Mouse (Mus musculus) MEL (cell line): ENCODE measurements around the gene Olfr449. TPM values are rescaled to one million over a fixed set of nuclear protein-coding genes. Genes with fewer than 3 reads are reported as not detected.
A peak's percentile ranks its signal among the peaks of the same experiment; 100 is the strongest.

Experiments used
- DNase-seq: peaks from one replicate; pipeline ENCODE4 v3.0.0; 2011; ENCODE audit warnings: low read depth, low spot score
- H3K27ac ChIP-seq: 2 replicates; pipeline ENCODE4 v1.5.1; 2012; ENCODE audit warnings: low read depth, mild to moderate bottlenecking, control low read depth, low read length, moderate library complexity; ENCODE audit not compliant: control insufficient read depth
- H3K27me3 ChIP-seq, 2 experiments: fragments of 150-350 bp in 1 of 2; sonication (generic) in 1 of 2; 2 replicates each; pipeline ENCODE4 v1.6.1; 2012; ENCODE audit warnings: low read length in 2 of 2, mild to moderate bottlenecking in 2 of 2, improper control_type of control experiment in 1 of 2, moderate library complexity in 1 of 2; ENCODE audit not compliant: insufficient read depth in 2 of 2, control insufficient read depth in 1 of 2
- H3K36me3 ChIP-seq, 2 experiments: 2 replicates each; pipeline ENCODE4 v1.6.1; 2012 to 2014; ENCODE audit warnings: low read length in 2 of 2, improper control_type of control experiment in 1 of 2, inconsistent platforms in 1 of 2, mild to moderate bottlenecking in 1 of 2; ENCODE audit not compliant: insufficient read depth in 2 of 2, control insufficient read depth in 1 of 2
- H3K4me1 ChIP-seq, 2 experiments: fragments of 150-350 bp in 1 of 2; sonication (generic) in 1 of 2; 2 replicates each; pipeline ENCODE4 v1.6.1; 2012; ENCODE audit warnings: low read length in 2 of 2, improper control_type of control experiment in 1 of 2, mild to moderate bottlenecking in 1 of 2; ENCODE audit not compliant: insufficient read depth in 2 of 2, control insufficient read depth in 1 of 2
- H3K4me3 ChIP-seq, 2 experiments: fragments of 150-350 bp in 1 of 2; sonication (generic) in 1 of 2; 2 replicates each; pipeline ENCODE4 v1.5.1; 2012; ENCODE audit warnings: low read depth in 2 of 2, low read length in 2 of 2, mild to moderate bottlenecking in 2 of 2, moderate library complexity in 2 of 2, control low read depth in 1 of 2, improper control_type of control experiment in 1 of 2; ENCODE audit not compliant: control insufficient read depth in 1 of 2, insufficient read depth in 1 of 2
- H3K79me2 ChIP-seq: 2 replicates; pipeline ENCODE4 v1.6.1; 2012; ENCODE audit warnings: mild to moderate bottlenecking, low read length, moderate library complexity; ENCODE audit not compliant: control insufficient read depth, poor library complexity, insufficient read depth
- H3K9ac ChIP-seq: 2 replicates; pipeline ENCODE4 v1.6.1; 2012; ENCODE audit warnings: low read depth, mild to moderate bottlenecking, control low read depth, low read length, moderate library complexity; ENCODE audit not compliant: control insufficient read depth, poor library complexity, severe bottlenecking
- H3K9me3 ChIP-seq: fragments of 150-350 bp; sonication (generic); replicated peaks from 2 replicates; pipeline ENCODE4 v1.6.1; 2012; ENCODE audit warnings: mild to moderate bottlenecking, low read length, improper control_type of control experiment, moderate library complexity; ENCODE audit not compliant: insufficient read depth
- CHD1 ChIP-seq: IDR thresholded peaks from 2 replicates; pipeline ENCODE4 v1.6.1; 2012; ENCODE audit warnings: low read depth, mild to moderate bottlenecking, inconsistent platforms, low read length, improper control_type of control experiment
- CTCF ChIP-seq, 3 experiments: IDR thresholded peaks in 2 of 3; conservative IDR thresholded peaks in 1 of 3; 2 replicates each; pipeline ENCODE4 v1.5.1; 2011 to 2012; ENCODE audit warnings: low read length in 3 of 3, low read depth in 2 of 3, mild to moderate bottlenecking in 2 of 3, improper control_type of control experiment in 1 of 3, inconsistent platforms in 1 of 3, mixed read lengths in 1 of 3, moderate library complexity in 1 of 3; ENCODE audit not compliant: control insufficient read depth in 1 of 3, insufficient read depth in 1 of 3, poor library complexity in 1 of 3, severe bottlenecking in 1 of 3
- E2F4 ChIP-seq: IDR thresholded peaks from 2 replicates; pipeline ENCODE4 v1.6.1; 2011; ENCODE audit warnings: low read depth, low read length, improper control_type of control experiment, borderline replicate concordance
- EP300 ChIP-seq, 2 experiments: IDR thresholded peaks; 2 replicates each; pipeline ENCODE4 v1.6.1; 2011; ENCODE audit warnings: improper control_type of control experiment in 2 of 2, low read length in 2 of 2, low read depth in 1 of 2, mild to moderate bottlenecking in 1 of 2
- ETS1 ChIP-seq: IDR thresholded peaks from 2 replicates; pipeline ENCODE4 v1.6.1; 2012; ENCODE audit warnings: low read depth, mild to moderate bottlenecking, inconsistent platforms, low read length, improper control_type of control experiment, moderate library complexity
- GABPA ChIP-seq: IDR thresholded peaks from 2 replicates; pipeline ENCODE4 v1.6.1; 2012; ENCODE audit warnings: low read depth, mild to moderate bottlenecking, inconsistent platforms, low read length, improper control_type of control experiment, moderate library complexity
- GATA1 ChIP-seq: IDR thresholded peaks from 2 replicates; pipeline ENCODE4 v1.6.1; 2011; ENCODE audit warnings: low read depth, low read length, improper control_type of control experiment
- HCFC1 ChIP-seq: IDR thresholded peaks from 2 replicates; pipeline ENCODE4 v1.6.1; 2012; ENCODE audit warnings: low read depth, mild to moderate bottlenecking, inconsistent platforms, low read length, improper control_type of control experiment, moderate library complexity
- KAT2A ChIP-seq: conservative IDR thresholded peaks from 2 replicates; pipeline ENCODE4 v1.6.1; 2012; ENCODE audit warnings: low read depth, low read length, improper control_type of control experiment, inconsistent platforms
- MAFK ChIP-seq: IDR thresholded peaks from 2 replicates; pipeline ENCODE4 v1.6.1; 2011; ENCODE audit warnings: low read depth, mild to moderate bottlenecking, low read length, improper control_type of control experiment, borderline replicate concordance
- MAX ChIP-seq: IDR thresholded peaks from 2 replicates; pipeline ENCODE4 v1.6.1; 2011; ENCODE audit warnings: low read length, improper control_type of control experiment
- MAZ ChIP-seq: IDR thresholded peaks from 2 replicates; pipeline ENCODE4 v1.6.1; 2012; ENCODE audit warnings: low read depth, mild to moderate bottlenecking, inconsistent platforms, low read length, improper control_type of control experiment
- MEF2A ChIP-seq: IDR thresholded peaks from 2 replicates; pipeline ENCODE4 v1.6.1; 2014; ENCODE audit warnings: low read depth, mild to moderate bottlenecking, inconsistent platforms, low read length, improper control_type of control experiment; ENCODE audit not compliant: poor library complexity, insufficient replicate concordance, severe bottlenecking; ENCODE audit errors: extremely low read depth
- MXI1 ChIP-seq: IDR thresholded peaks from 2 replicates; pipeline ENCODE4 v1.6.1; 2011; ENCODE audit warnings: mild to moderate bottlenecking, low read depth, low read length, improper control_type of control experiment
- MYB ChIP-seq: IDR thresholded peaks from 2 replicates; pipeline ENCODE4 v1.6.1; 2011; ENCODE audit warnings: mild to moderate bottlenecking, low read depth, low read length, improper control_type of control experiment
- MYC ChIP-seq: IDR thresholded peaks from 2 replicates; pipeline ENCODE4 v1.6.1; 2011; ENCODE audit warnings: low read depth, mild to moderate bottlenecking, low read length, improper control_type of control experiment, moderate library complexity
- NELFE ChIP-seq: IDR thresholded peaks from 2 replicates; pipeline ENCODE4 v1.6.1; 2011; ENCODE audit warnings: low read depth, low read length, improper control_type of control experiment
- NRF1 ChIP-seq: IDR thresholded peaks from 2 replicates; pipeline ENCODE4 v1.6.1; 2014; ENCODE audit warnings: low read depth, mild to moderate bottlenecking, inconsistent platforms, low read length, improper control_type of control experiment, moderate library complexity; ENCODE audit not compliant: poor library complexity, insufficient read depth, severe bottlenecking
- POLR2A ChIP-seq, 2 experiments: IDR thresholded peaks; 2 replicates each; pipeline ENCODE4 v1.6.1; 2011 to 2012; ENCODE audit warnings: low read length in 2 of 2, mild to moderate bottlenecking in 2 of 2, control low read depth in 1 of 2, improper control_type of control experiment in 1 of 2, low read depth in 1 of 2, moderate library complexity in 1 of 2; ENCODE audit not compliant: control insufficient read depth in 1 of 2, insufficient read depth in 1 of 2, poor library complexity in 1 of 2
- POLR2AphosphoS2 ChIP-seq: IDR thresholded peaks from 2 replicates; pipeline ENCODE4 v1.6.1; 2011; ENCODE audit warnings: low read length, improper control_type of control experiment
- POLR2AphosphoS5 ChIP-seq: IDR thresholded peaks from 2 replicates; pipeline ENCODE4 v1.6.1; 2012; ENCODE audit warnings: low read depth, borderline replicate concordance, mild to moderate bottlenecking, inconsistent platforms, low read length, moderate library complexity, mixed read lengths
- RAD21 ChIP-seq: IDR thresholded peaks from 2 replicates; pipeline ENCODE4 v1.6.1; 2011; ENCODE audit warnings: mild to moderate bottlenecking, low read depth, low read length, improper control_type of control experiment
- RCOR1 ChIP-seq: IDR thresholded peaks from 2 replicates; pipeline ENCODE4 v1.6.1; 2012; ENCODE audit warnings: low read depth, mild to moderate bottlenecking, inconsistent platforms, low read length, improper control_type of control experiment
- SIN3A ChIP-seq: IDR thresholded peaks from 2 replicates; pipeline ENCODE4 v1.6.1; 2012; ENCODE audit warnings: low read length, improper control_type of control experiment, inconsistent platforms
- SMC3 ChIP-seq: IDR thresholded peaks from 2 replicates; pipeline ENCODE4 v1.6.1; 2011; ENCODE audit warnings: low read depth, low read length, improper control_type of control experiment
- TAL1 ChIP-seq: IDR thresholded peaks from 2 replicates; pipeline ENCODE4 v1.6.1; 2012; ENCODE audit warnings: mild to moderate bottlenecking, inconsistent platforms, low read length, moderate library complexity, mixed read lengths
- TBP ChIP-seq: IDR thresholded peaks from 2 replicates; pipeline ENCODE4 v1.8.0; 2011; ENCODE audit warnings: low read depth, low read length, improper control_type of control experiment
- TCF12 ChIP-seq: IDR thresholded peaks from 2 replicates; pipeline ENCODE4 v1.6.1; 2014; ENCODE audit warnings: low read depth, mild to moderate bottlenecking, inconsistent platforms, low read length, improper control_type of control experiment, moderate library complexity
- UBTF ChIP-seq: IDR thresholded peaks from 2 replicates; pipeline ENCODE4 v1.6.1; 2012; ENCODE audit warnings: low read depth, mild to moderate bottlenecking, inconsistent platforms, low read length, improper control_type of control experiment, moderate library complexity, borderline replicate concordance; ENCODE audit not compliant: insufficient read depth
- USF1 ChIP-seq: IDR thresholded peaks from 2 replicates; pipeline ENCODE4 v1.6.1; 2014; ENCODE audit warnings: low read depth, mild to moderate bottlenecking, inconsistent platforms, low read length, improper control_type of control experiment, moderate library complexity
- USF2 ChIP-seq, 2 experiments: IDR thresholded peaks; 2 replicates each; pipeline ENCODE4 v1.6.1; 2011 to 2012; ENCODE audit warnings: improper control_type of control experiment in 2 of 2, low read length in 2 of 2, borderline replicate concordance in 1 of 2, inconsistent platforms in 1 of 2, low read depth in 1 of 2, mild to moderate bottlenecking in 1 of 2; ENCODE audit not compliant: insufficient read depth in 1 of 2
- ZC3H11A ChIP-seq: IDR thresholded peaks from 2 replicates; pipeline ENCODE4 v1.6.1; 2012; ENCODE audit warnings: low read depth, mild to moderate bottlenecking, inconsistent platforms, low read length, improper control_type of control experiment
- ZKSCAN1 ChIP-seq: IDR thresholded peaks from 2 replicates; pipeline ENCODE4 v1.6.1; 2012; ENCODE audit warnings: low read depth, mild to moderate bottlenecking, inconsistent platforms, low read length, improper control_type of control experiment, moderate library complexity
- ZMIZ1 ChIP-seq: IDR thresholded peaks from 2 replicates; pipeline ENCODE4 v1.6.1; 2012; ENCODE audit warnings: low read depth, mild to moderate bottlenecking, inconsistent platforms, low read length, improper control_type of control experiment, moderate library complexity
- ZNF384 ChIP-seq: IDR thresholded peaks from 2 replicates; pipeline ENCODE4 v1.6.1; 2012; ENCODE audit warnings: low read depth, mild to moderate bottlenecking, inconsistent platforms, low read length, improper control_type of control experiment
- polyA plus RNA-seq, 2 experiments: library from polyadenylated mRNA; stranded (reverse) in 1 of 2; unstranded in 1 of 2; fragments of >175 nt in 1 of 2; fragments of >200 nt in 1 of 2; gene quantifications; 2 replicates each; pipeline versions ENCODE4 v1.2.1 to v1.2.4; 2012; ENCODE audit warnings: low replicate concordance in 2 of 2, low read depth in 1 of 2; ENCODE audit not compliant: insufficient read length in 2 of 2, insufficient read depth in 1 of 2, missing spikeins in 1 of 2
- total RNA-seq: library from RNA; depleted of rRNA; stranded (reverse); fragments of 300-350 nt; gene quantifications from 2 replicates; pipeline ENCODE4 v1.2.3, GENCODE M21; 2012

Olfr449 gene
- total and polyA plus RNA-seq, 3 experiments, result not detected

DNA sequence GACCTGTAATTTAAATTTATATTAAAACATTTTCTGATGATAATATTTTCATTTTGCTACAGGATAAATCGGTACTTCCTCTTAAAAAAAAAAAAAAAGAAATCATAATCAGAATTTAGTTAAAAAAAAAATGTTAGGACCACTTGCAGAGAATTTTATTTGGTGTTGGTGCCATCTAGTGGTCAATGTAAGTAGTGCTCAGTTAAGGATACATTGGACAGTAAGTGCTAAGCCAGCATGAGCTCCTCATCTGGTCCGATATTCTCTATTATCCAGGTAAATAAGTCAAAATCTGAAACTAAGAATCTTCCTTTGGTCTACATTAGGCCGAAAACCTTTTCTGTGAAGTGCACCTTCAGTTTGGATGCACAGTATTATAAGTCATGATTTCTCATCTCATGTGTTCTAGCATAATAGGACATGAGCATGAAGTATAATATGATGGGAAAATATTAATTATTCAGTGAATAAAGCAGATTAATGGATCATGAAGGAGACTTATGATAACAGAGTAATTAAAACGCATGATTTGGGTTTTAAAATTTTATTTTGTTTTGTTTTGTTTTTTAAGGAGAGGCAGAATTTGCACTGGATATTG, 26.1 kb downstream of the Olfr449 start:
- H3K27ac ChIP-seq, result no peak overlapping the region
- no peaks in the 10 kb centered on the region for H3K27me3 ChIP-seq
- H3K4me3 ChIP-seq, result no peak overlapping the region
- TF ChIP-seq ZMIZ1 (no peak), MEF2A (no peak), CTCF (IDR thresholded peaks at IDR 0.05 in 2 of 3, conservative IDR thresholded peaks at IDR 0.05 in 1 of 3; ENCODE audit: control insufficient read depth in 1 of 3, insufficient read depth in 1 of 3, low read depth in 2 of 3, low read length in 3 of 3, poor library complexity in 1 of 3, severe bottlenecking in 1 of 3) (peak; percentile 19 to 65 (median 52); a peak in 5 of 6 replicates), NRF1 (no peak), POLR2A (IDR thresholded peaks at IDR 0.05; ENCODE audit: control insufficient read depth in 1 of 2, insufficient read depth in 1 of 2, low read depth in 1 of 2, low read length in 2 of 2, poor library complexity in 1 of 2) (no peak), MXI1 (no peak), ZC3H11A (peak; percentile 33; the same call in 1 of the 2 replicates), ZKSCAN1 (no peak), MYB (no peak), TCF12 (no peak), UBTF (no peak), SMC3 (peak; percentile 52), GABPA (no peak), ETS1 (no peak), RCOR1 (no peak), EP300 (IDR thresholded peaks at IDR 0.05; ENCODE audit: low read depth in 1 of 2, low read length in 2 of 2) (no peak), NELFE (no peak), POLR2AphosphoS5 (no peak), MAFK (no peak), SIN3A (no peak), USF2 (IDR thresholded peaks at IDR 0.05; ENCODE audit: borderline replicate concordance in 1 of 2, insufficient read depth in 1 of 2, low read depth in 1 of 2, low read length in 2 of 2) (no peak), USF1 (no peak), GATA1 (no peak), MAZ (no peak), ZNF384 (peak; percentile 89), CHD1 (no peak), TAL1 (no peak), RAD21 (peak; percentile 68), MYC (no peak), MAX (no peak), TBP (no peak), POLR2AphosphoS2 (no peak), KAT2A (no peak), E2F4 (no peak), HCFC1 (no peak)
- no peaks in the 10 kb centered on the region for H3K79me2 ChIP-seq
- no peaks in the 10 kb centered on the region for H3K9me3 ChIP-seq
- no peaks in the 10 kb centered on the region for H3K4me1 ChIP-seq
- no peaks in the 10 kb centered on the region for H3K36me3 ChIP-seq
- peak; percentile 67 for DNase-seq
- no peak overlapping the region for H3K9ac ChIP-seq
